Mouse (Mus musculus): ENCODE measurements around the gene Slc25a29. TPM values are rescaled to one million over a fixed set of nuclear protein-coding genes. Genes with fewer than 3 reads are reported as not detected.

Slc25a29 gene
- polyA plus RNA-seq (2015; fragmentation: Nextera tagmentation; extraction: Ambion mirVana) = 3.5 and 4.2 TPM in 2 replicates

DNA sequence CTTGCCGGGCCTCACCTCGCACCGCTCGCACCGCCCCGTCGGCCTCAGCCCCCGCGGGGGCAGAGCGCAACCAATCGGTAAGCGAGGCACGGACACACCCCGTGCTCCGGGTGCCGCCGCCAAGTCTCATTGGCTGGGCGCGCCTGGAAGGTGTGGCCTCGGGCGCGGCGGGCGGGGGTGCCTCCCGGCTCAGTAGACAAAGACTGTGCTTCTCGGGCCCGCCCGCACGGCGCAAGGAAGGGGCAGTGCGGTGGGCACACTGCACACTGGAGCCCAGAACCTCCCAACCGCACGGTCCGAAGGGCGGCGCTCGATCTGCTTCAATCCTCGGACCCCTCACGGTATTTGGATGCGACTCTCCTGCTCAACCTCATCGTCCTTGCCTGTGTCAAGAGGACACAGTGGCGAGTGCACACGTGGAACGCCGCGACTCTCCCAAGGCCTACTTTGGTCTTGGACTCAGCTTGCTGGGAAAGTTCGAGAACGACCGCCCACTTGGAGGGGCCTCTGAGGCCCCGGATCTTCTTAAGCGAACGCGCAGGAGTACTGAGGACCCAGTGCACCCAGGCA, at the start of gene Slc25a29, which contains the start of gene Slc25a47:
Gene Slc25a29, minus strand, starts transcription at position 44 of the 570 bp plus-strand sequence.
Gene Slc25a47, plus strand, starts transcription at position 207 of the 570 bp plus-strand sequence.

GRCm38 (mm10) chr12:108792546-108793452, 42.9 kb downstream of the Slc25a29 start, which contains the start of gene Yy1:
Gene Yy1 (plus strand): TSS chr12:108792973.

MicroRNA genes within 50 kb of the gene (microRNA counts, 519-probe panel; counts per million panel counts)
- microRNA mmu-miR-345-3p (not detected), microRNA mmu-miR-345-5p (2,906 counts per million, percentile 43 among the panel's probes with 10 or more counts)

Small RNAs within 50 kb of the gene (microRNA-seq; reads per million reads assigned to microRNA genes)
- gene Mir345 = 81.9 reads per million, percentile 45 among the genes with 10 or more reads in this experiment

Other genes starting within 250 kb of the Slc25a29 start
- 51.7 and 54.0 TPM in 2 replicates for gene Degs2, start 133.6 kb downstream of the Slc25a29 start, polyA plus RNA-seq (2015; fragmentation: Nextera tagmentation; extraction: Ambion mirVana)
- gene Yy1, start 42.9 kb downstream of the Slc25a29 start, polyA plus RNA-seq (2015; fragmentation: Nextera tagmentation; extraction: Ambion mirVana) = 8.4 and 9.0 TPM in 2 replicates
- gene Slc25a47, start 163 bp upstream of the Slc25a29 start, polyA plus RNA-seq (2015; fragmentation: Nextera tagmentation; extraction: Ambion mirVana) = 4.5 and 4.8 TPM in 2 replicates
- 3.2 and 4.9 TPM in 2 replicates for gene Wdr25, start 57.7 kb upstream of the Slc25a29 start, polyA plus RNA-seq (2015; fragmentation: Nextera tagmentation; extraction: Ambion mirVana)
- gene Wars, start 58.3 kb upstream of the Slc25a29 start, polyA plus RNA-seq (2015; fragmentation: Nextera tagmentation; extraction: Ambion mirVana) = 47.9 and 51.8 TPM in 2 replicates
- gene Begain, start 232.3 kb upstream of the Slc25a29 start, polyA plus RNA-seq (2015; fragmentation: Nextera tagmentation; extraction: Ambion mirVana) = 1.8 and 2.1 TPM in 2 replicates